Mouse (Mus musculus) gastrocnemius, adult 2 months (tissue): ENCODE measurements around the gene Cdk11b. TPM values are rescaled to one million over a fixed set of nuclear protein-coding genes. Genes with fewer than 3 reads are reported as not detected.
"Not testable (repeated sequence)": the region's sequence is repeated elsewhere in the genome, so short reads cannot be mapped to it uniquely, and the experiment has no call there.

Experiments used
- DNase-seq: peaks from one replicate; pipeline ENCODE4 v3.0.0; 2022
- H3K27ac ChIP-seq: fragments of 200-600 bp; 2 replicates; pipeline ENCODE4 v1.8.1; 2022; ENCODE audit warnings: mild to moderate bottlenecking
- H3K4me3 ChIP-seq: fragments of 200-600 bp; 2 replicates; pipeline ENCODE4 v1.8.1; 2022; ENCODE audit warnings: mild to moderate bottlenecking, moderate library complexity
- CTCF ChIP-seq: fragments of 200-600 bp; IDR thresholded peaks from 2 replicates; pipeline ENCODE4 v1.8.1; 2022; ENCODE audit warnings: antibody characterized with exemption, mild to moderate bottlenecking, moderate library complexity
- intact Hi-C: fragments of 180-260 bp; cut with DNase I; formaldehyde crosslinking; loops from one replicate; pipeline ENCODE4 v1.15.1; 2025
- total RNA-seq, 2 experiments: library from RNA; stranded (reverse); gene quantifications; 2 replicates each; pipeline ENCODE4 v1.2.3; 2021

Cdk11b gene
- total RNA-seq, 2 experiments from 2014 or later: 28.4 to 32.0 TPM

- peak overlapping the region; percentile 72 for H3K4me3 ChIP-seq
- intact Hi-C loops: no loop called here
- peak overlapping the region; percentile 76 for H3K27ac ChIP-seq
- no peak for TF ChIP-seq CTCF
- DNase-seq: peak; percentile 70
Measured at GRCm38 (mm10) chr4:155654456-155655298, 30.0 kb downstream of the Cdk11b start.

- TF ChIP-seq CTCF: no peak
- intact Hi-C loops: no loop called here
Measured at GRCm38 (mm10) chr4:155656214-155656751, 31.6 kb downstream of the Cdk11b start.

GRCm38 (mm10) chr4:155658961-155659360 lies 34.3 kb downstream of the Cdk11b start:
- no peak overlapping the region for H3K27ac ChIP-seq
- H3K4me3 ChIP-seq: no peak overlapping the region
- TF ChIP-seq CTCF: no peak
- peak; percentile 21 for DNase-seq
- intact Hi-C loops: no loop called here

More at GRCm38 (mm10) chr4:155656214-155656751, 31.6 kb downstream of the Cdk11b start:
- no peak for DNase-seq
- Histone ChIP-seq H3K27ac (no peak overlapping the region), H3K4me3 (no peak overlapping the region)

GRCm38 (mm10) chr4:155660641-155661040 lies 36.0 kb downstream of the Cdk11b start:
- Histone ChIP-seq H3K27ac (no peak overlapping the region), H3K4me3 (no peak overlapping the region)
- TF ChIP-seq CTCF: no peak
- DNase-seq: peak; percentile 31
- intact Hi-C loops: no loop called here

GRCm38 (mm10) chr4:155666903-155667302 lies 42.2 kb downstream of the Cdk11b start:
- Histone ChIP-seq H3K27ac (no peak overlapping the region), H3K4me3 (no peak overlapping the region)
- DNase-seq: no peak
- intact Hi-C loops: loop anchor here (5.0 kb wide), 1 partner anchor 40 kb away; no protein-coding TSS in a partner anchor
- no peak for TF ChIP-seq CTCF

GRCm38 (mm10) chr4:155668689-155669597 lies 44.3 kb downstream of the Cdk11b start, which contains the start of gene Mib2:
Gene Mib2, minus strand, starts transcription at chr4:155669198.
- intact Hi-C loops: loop anchor here (5.0 kb wide), 1 partner anchor 42 kb away; no protein-coding TSS in a partner anchor
- Histone ChIP-seq H3K27ac (peak within 1 kb of the TSS; percentile 95), H3K4me3 (peak within 1 kb of the TSS; percentile 98)
- TF ChIP-seq CTCF: no peak
- DNase-seq: peak; percentile 97

- no peak for TF ChIP-seq CTCF
Measured at GRCm38 (mm10) chr4:155669598-155670075, 45.0 kb downstream of the Cdk11b start.

GRCm38 (mm10) chr4:155670236-155670635 lies 45.6 kb downstream of the Cdk11b start:
- DNase-seq, H3K4me3 ChIP-seq: not testable (repeated sequence)

More at GRCm38 (mm10) chr4:155669598-155670075, 45.0 kb downstream of the Cdk11b start:
- intact Hi-C loops: loop anchor here (5.0 kb wide), 1 partner anchor 42 kb away; no protein-coding TSS in a partner anchor
- Histone ChIP-seq H3K27ac (peak overlapping the region; percentile 95), H3K4me3 (peak overlapping the region; percentile 98)
- no peak for DNase-seq

GRCm38 (mm10) chr4:155672082-155672481 lies 47.4 kb downstream of the Cdk11b start:
- no peak for TF ChIP-seq CTCF
- intact Hi-C loops: no loop called here

More at GRCm38 (mm10) chr4:155670236-155670635, 45.6 kb downstream of the Cdk11b start:
- H3K27ac ChIP-seq, intact Hi-C loops: not testable (repeated sequence)

GRCm38 (mm10) chr4:155675991-155676390 lies 51.3 kb downstream of the Cdk11b start:
- DNase-seq: no peak
- TF ChIP-seq CTCF: peak; percentile 59
- Histone ChIP-seq H3K4me3 (no peak overlapping the region), H3K27ac (no peak overlapping the region)
- intact Hi-C loops: no loop called here

More at GRCm38 (mm10) chr4:155672082-155672481, 47.4 kb downstream of the Cdk11b start:
- no peak overlapping the region for H3K27ac ChIP-seq
- no peak for DNase-seq
- no peak overlapping the region for H3K4me3 ChIP-seq

- DNase-seq, H3K4me3 ChIP-seq, intact Hi-C loops: not testable (repeated sequence)
Measured at GRCm38 (mm10) chr4:155683670-155684277, 59.1 kb downstream of the Cdk11b start.

GRCm38 (mm10) chr4:155687764-155688163 lies 63.1 kb downstream of the Cdk11b start:
- DNase-seq, H3K4me3 ChIP-seq, H3K27ac ChIP-seq, intact Hi-C loops: not testable (repeated sequence)

More at GRCm38 (mm10) chr4:155683670-155684277, 59.1 kb downstream of the Cdk11b start:
- H3K27ac ChIP-seq: not testable (repeated sequence)
